Mouse (Mus musculus): ENCODE measurements around the gene Azgp1.

DNA sequence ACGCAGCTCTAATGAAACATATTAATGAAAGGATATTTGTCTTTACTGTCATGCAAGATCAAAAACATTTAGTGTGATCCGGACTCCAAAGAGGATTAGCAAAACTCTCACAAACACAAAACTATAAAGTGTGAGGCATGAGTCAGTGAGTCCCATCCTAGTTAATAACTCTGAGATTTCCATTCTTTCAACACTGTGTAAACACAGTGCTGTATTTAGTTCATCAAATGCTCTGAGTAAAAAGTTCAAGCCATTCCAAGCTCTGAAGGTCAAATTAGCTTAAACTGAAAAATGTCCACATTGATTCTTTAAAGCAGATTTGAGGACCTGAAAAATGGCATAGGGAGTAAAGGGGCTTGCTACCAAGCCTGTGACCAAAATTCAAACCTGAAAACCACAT, 2.2 kb upstream of the Azgp1 start:
- no peak for TF ChIP-seq ETS1 (conservative IDR thresholded peaks at IDR 0.05; ENCODE audit: low read depth, low read length)
- TF ChIP-seq EP300 (IDR thresholded peaks at IDR 0.05; ENCODE audit: low read length), result no peak
- no peak for TF ChIP-seq POLR2A (IDR thresholded peaks at IDR 0.05; ENCODE audit: low read depth, low read length)
- TF ChIP-seq CTCF (conservative IDR thresholded peaks at IDR 0.05 in 1 of 2, IDR thresholded peaks at IDR 0.05 in 1 of 2; ENCODE audit: low read depth in 2 of 2, low read length in 2 of 2), result no peak
- no peak for TF ChIP-seq POLR2AphosphoS2 (IDR thresholded peaks at IDR 0.05; ENCODE audit: low read depth, low read length)
- no peak for TF ChIP-seq SMC3 (IDR thresholded peaks at IDR 0.05; ENCODE audit: low read depth, low read length)
- TF ChIP-seq NELFE (IDR thresholded peaks at IDR 0.05; ENCODE audit: low read depth, low read length), result no peak
- no peak for TF ChIP-seq E2F4 (IDR thresholded peaks at IDR 0.05; ENCODE audit: insufficient replicate concordance, low read depth, low read length)
- no peak for TF ChIP-seq BHLHE40 (IDR thresholded peaks at IDR 0.05; ENCODE audit: low read depth, low read length)
- no peak for TF ChIP-seq NRF1 (IDR thresholded peaks at IDR 0.05; ENCODE audit: low read depth, low read length)
- no peak for TF ChIP-seq GABPA (IDR thresholded peaks at IDR 0.05; ENCODE audit: insufficient replicate concordance, low read depth, low read length)
- no peak for TF ChIP-seq SIN3A (IDR thresholded peaks at IDR 0.05; ENCODE audit: low read length)
- TF ChIP-seq IRF4 (IDR thresholded peaks at IDR 0.05; ENCODE audit: low read depth, low read length), result no peak
- no peak for TF ChIP-seq HCFC1 (IDR thresholded peaks at IDR 0.05; ENCODE audit: low read depth, low read length)

Measured in CH12.LX (cell line).